ENCODE assay signal across 24 mouse cellular contexts in genomic region chr8:66410080-66410615, GRCm38 (mm10).
DNase-seq lines count a peak whose midpoint lies in the region; ATAC-seq and TF ChIP-seq lines count a peak whose summit lies in the region.
"Had no signal": no experiment of that assay in that cellular context is flagged by ENCODE, and none has a peak within 500 bp of the region (broad histone marks: within the 10 kb centered on the region; RNA-seq: fewer than 3 reads in every experiment).

No protein-coding gene starts in this region.

- no peaks in the 10 kb centered on the region for H3K36me3 ChIP-seq in kidney, adult 2 months (ENCODE audit: control insufficient read depth, insufficient read depth, low read length)
- no peaks in the 10 kb centered on the region for H3K36me3 ChIP-seq in kidney, embryonic 16.5 days (ENCODE audit: insufficient read depth, low read length)
- no peaks in the 10 kb centered on the region for H3K36me3 ChIP-seq in CH12.LX (replicated peaks in 1 of 2; ENCODE audit: control insufficient read depth in 1 of 2, insufficient read depth in 1 of 2, low read length in 1 of 2)
- no peaks in the 10 kb centered on the region for H3K36me3 ChIP-seq in midbrain, embryonic 14.5 days (ENCODE audit: control insufficient read depth, insufficient read depth, low read length)
- H3K36me3 ChIP-seq: embryonic facial prominence, embryonic 12.5 days; embryonic facial prominence, embryonic 15.5 days; G1E; hindbrain, embryonic 12.5 days; hindbrain, embryonic 15.5 days had no signal

- H3K79me2 ChIP-seq in CH12.LX (replicated peaks; ENCODE audit: control insufficient read depth, extremely low read depth, insufficient read depth, poor library complexity, severe bottlenecking): no peaks in the 10 kb centered on the region

- no peak overlapping the region for H3K4me2 ChIP-seq in kidney, embryonic 16.5 days (replicated peaks; ENCODE audit: low read depth, low read length)
- no peak overlapping the region for H3K4me2 ChIP-seq in CH12.LX (ENCODE audit: insufficient read depth, low read depth, poor library complexity, severe bottlenecking)
- H3K4me2 ChIP-seq in midbrain, embryonic 14.5 days (ENCODE audit: low read length): no peak overlapping the region
- H3K4me2 ChIP-seq: embryonic facial prominence, embryonic 12.5 days; embryonic facial prominence, embryonic 15.5 days; heart, embryonic 11.5 days; hindbrain, embryonic 12.5 days; hindbrain, embryonic 15.5 days had no signal

- no peaks in the 10 kb centered on the region for H3K27me3 ChIP-seq in kidney, adult 2 months (replicated peaks; ENCODE audit: control insufficient read depth, insufficient read depth, low read length)
- no peaks in the 10 kb centered on the region for H3K27me3 ChIP-seq in kidney, embryonic 16.5 days (ENCODE audit: insufficient read depth, low read length)
- no peaks in the 10 kb centered on the region for H3K27me3 ChIP-seq in CH12.LX (replicated peaks)
- H3K27me3 ChIP-seq in midbrain, embryonic 14.5 days (ENCODE audit: control insufficient read depth, insufficient read depth, low read length): no peaks in the 10 kb centered on the region
- H3K27me3 ChIP-seq: embryonic facial prominence, embryonic 12.5 days; embryonic facial prominence, embryonic 15.5 days; hindbrain, embryonic 12.5 days; hindbrain, embryonic 15.5 days had no signal

- peaks cover 3% of the 10 kb centered on the region; the same call in 1 of the 2 replicates for H3K4me1 ChIP-seq in kidney, adult 2 months (ENCODE audit: control insufficient read depth, insufficient read depth, low read length)
- no peaks in the 10 kb centered on the region for H3K4me1 ChIP-seq in kidney, embryonic 16.5 days (ENCODE audit: insufficient read depth, low read length)
- H3K4me1 ChIP-seq in CH12.LX (ENCODE audit: control insufficient read depth in 1 of 2, insufficient read depth in 2 of 2): peaks cover 5 to 36% of the 10 kb centered on the region in 2 experiments; a peak in 3 of 4 replicates
- no peaks in the 10 kb centered on the region for H3K4me1 ChIP-seq in midbrain, embryonic 14.5 days (ENCODE audit: control insufficient read depth, insufficient read depth, low read length)
- H3K4me1 ChIP-seq: embryonic facial prominence, embryonic 12.5 days; embryonic facial prominence, embryonic 15.5 days; hindbrain, embryonic 12.5 days; hindbrain, embryonic 15.5 days had no signal

- ATAC-seq in kidney, embryonic 16.5 days (ENCODE audit: low FRiP score, low TSS enrichment): peak; percentile 51; the same call in 1 of the 2 replicates
- ATAC-seq in midbrain, embryonic 14.5 days (ENCODE audit: low FRiP score, low TSS enrichment): no peak
- ATAC-seq: forebrain, embryonic 14.5 days; Patski had no signal

- peak overlapping the region; percentile 38 for H3K4me3 ChIP-seq in kidney, adult 2 months (ENCODE audit: insufficient read depth, low read depth, low read length)
- no peak overlapping the region for H3K4me3 ChIP-seq in kidney, embryonic 16.5 days (ENCODE audit: low read length)
- H3K4me3 ChIP-seq in CH12.LX (replicated peaks in 1 of 3; ENCODE audit: low read depth in 2 of 3, low read length in 2 of 3, poor library complexity in 1 of 3): no peak overlapping the region
- no peak overlapping the region for H3K4me3 ChIP-seq in midbrain, embryonic 14.5 days (replicated peaks; ENCODE audit: low read depth, low read length)
- H3K4me3 ChIP-seq: embryonic facial prominence, embryonic 12.5 days; embryonic facial prominence, embryonic 15.5 days; gastrocnemius, adult 2 months; hindbrain, embryonic 12.5 days; hindbrain, embryonic 15.5 days had no signal

- TF ChIP-seq RAD21 in CH12.LX (IDR thresholded peaks at IDR 0.05; ENCODE audit: low read depth, low read length): no peak

- no peak overlapping the region for H3K9ac ChIP-seq in kidney, embryonic 16.5 days (replicated peaks; ENCODE audit: low read length)
- no peak overlapping the region for H3K9ac ChIP-seq in CH12.LX (ENCODE audit: insufficient read depth, low read depth)
- no peak overlapping the region for H3K9ac ChIP-seq in midbrain, embryonic 14.5 days (replicated peaks; ENCODE audit: low read length)
- H3K9ac ChIP-seq: embryonic facial prominence, embryonic 12.5 days; embryonic facial prominence, embryonic 15.5 days; forebrain, postnatal 0 days; hindbrain, embryonic 12.5 days; hindbrain, embryonic 15.5 days had no signal

- DNase-seq in kidney, adult 2 months: no peak
- no peak for DNase-seq in kidney, postnatal 25 days
- DNase-seq in kidney, adult 11 months: no peak
- DNase-seq in A20 (ENCODE audit: low read depth, low spot score) (peak; percentile 82), CH12.LX (ENCODE audit: extremely low read depth) (peak; percentile 25)
- no peak for DNase-seq in midbrain, embryonic 14.5 days
- DNase-seq: adrenal gland, postnatal 10 days; adrenal gland, postnatal 36 days; cerebellum, adult 2 months; cerebellum, adult 9-11 months; cerebellum, postnatal 25 days; forebrain, postnatal 0 days; gastrocnemius, adult 2 months; gastrocnemius, postnatal 14 days; heart, adult 11 months had no signal

- peak overlapping the region; percentile 80 for H3K27ac ChIP-seq in kidney, adult 2 months (ENCODE audit: insufficient read depth, low read depth, low read length)
- H3K27ac ChIP-seq in kidney, embryonic 16.5 days (ENCODE audit: low read length): no peak overlapping the region
- H3K27ac ChIP-seq in CH12.LX (ENCODE audit: insufficient read depth, low read depth): no peak overlapping the region
- H3K27ac ChIP-seq in midbrain, embryonic 14.5 days (replicated peaks; ENCODE audit: low read depth, low read length): no peak overlapping the region
- H3K27ac ChIP-seq: embryonic facial prominence, embryonic 12.5 days; embryonic facial prominence, embryonic 15.5 days; gastrocnemius, adult 2 months; hindbrain, embryonic 12.5 days; hindbrain, embryonic 15.5 days had no signal

- no peak; the same call in 1 of the 2 replicates for TF ChIP-seq EP300 in CH12.LX (IDR thresholded peaks at IDR 0.05; ENCODE audit: low read length)

- H3K9me3 ChIP-seq in kidney, embryonic 16.5 days (ENCODE audit: low read length): no peaks in the 10 kb centered on the region
- no peaks in the 10 kb centered on the region for H3K9me3 ChIP-seq in CH12.LX (replicated peaks; ENCODE audit: low read length)
- H3K9me3 ChIP-seq in midbrain, embryonic 14.5 days (ENCODE audit: control insufficient read depth, low read length): no peaks in the 10 kb centered on the region
- H3K9me3 ChIP-seq: embryonic facial prominence, embryonic 12.5 days; embryonic facial prominence, embryonic 15.5 days; G1E; hindbrain, embryonic 12.5 days; hindbrain, embryonic 15.5 days had no signal

- TF ChIP-seq POLR2A in kidney, adult 2 months (IDR thresholded peaks at IDR 0.05; ENCODE audit: low read depth, low read length): no peak
- no peak for TF ChIP-seq POLR2A in CH12.LX (IDR thresholded peaks at IDR 0.05; ENCODE audit: low read depth, low read length)

- WGBS in kidney, adult 2 months: 51% methylated on average over 9 of the region's 9 CpGs
- 70% methylated on average over 9 of the region's 9 CpGs for WGBS in kidney, embryonic 16.5 days
- 84% methylated on average over 9 of the region's 9 CpGs for WGBS in midbrain, embryonic 14.5 days

- in situ Hi-C loops in CH12.LX (cut with MboI; ENCODE audit: low pct_ligation_motif_present, low pct_unique_long_range_greater_than_20kb, low sequenced_read_pairs): no loop called here

- no peak for TF ChIP-seq CTCF in kidney, adult 2 months (conservative IDR thresholded peaks at IDR 0.05; ENCODE audit: insufficient read depth, insufficient read length, low read depth, low read length)
- TF ChIP-seq CTCF in CH12.LX (conservative IDR thresholded peaks at IDR 0.05 in 1 of 2, IDR thresholded peaks at IDR 0.05 in 1 of 2; ENCODE audit: low read depth in 2 of 2, low read length in 2 of 2): no peak

- dilution Hi-C loops in CH12.LX (cut with MboI; ENCODE audit: extremely low pct_ligation_motif_present, extremely low pct_unique_long_range_greater_than_20kb, low sequenced_read_pairs): no loop called here

TF ChIP-seq in CH12.LX, 34 proteins besides CTCF, POLR2A, EP300 and RAD21:
- TF ChIP-seq JUND (conservative IDR thresholded peaks at IDR 0.05; ENCODE audit: low read depth, low read length) (no peak), UBTF (IDR thresholded peaks at IDR 0.05; ENCODE audit: low read depth, low read length) (no peak), BHLHE40 (IDR thresholded peaks at IDR 0.05; ENCODE audit: low read depth, low read length) (peak; percentile 76), ZMIZ1 (IDR thresholded peaks at IDR 0.05; ENCODE audit: low read depth, low read length) (no peak)

Comparison
In these comparisons a context has a peak if more than half of its experiments do, and no peak if none do; other contexts are left out.
1. DNase-seq: peak in A20 (single experiment) and CH12.LX (single experiment); none in kidney, adult 2 months (single experiment), kidney, postnatal 25 days (0 of 2), kidney, adult 11 months (single experiment) and midbrain, embryonic 14.5 days (single experiment).